Mouse (Mus musculus): ENCODE results near the gene Nipsnap3b.

DNA sequence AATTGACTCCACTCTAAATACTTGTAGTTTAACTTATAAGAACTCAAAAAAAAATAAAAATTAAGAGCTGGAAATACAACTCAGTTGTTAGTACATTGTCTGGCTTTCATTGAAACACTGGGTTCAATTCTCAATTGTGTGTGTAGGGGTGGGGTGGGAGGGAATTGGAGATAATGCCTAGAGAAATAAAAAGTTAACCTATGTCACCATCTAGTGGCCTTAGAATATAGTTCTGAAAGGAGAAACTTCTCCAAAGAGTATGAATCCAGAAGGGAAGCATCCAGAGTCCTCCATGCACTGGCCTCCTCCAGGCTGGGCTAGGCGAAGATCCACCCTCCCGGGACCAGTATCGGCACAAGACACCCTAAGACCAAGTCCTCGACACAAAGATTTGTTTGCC, 2.5 kb upstream of the Nipsnap3b start:
- TF ChIP-seq CHD2 (IDR thresholded peaks at IDR 0.05; ENCODE audit: low read depth, low read length) = no peak
- TF ChIP-seq ZNF384 (IDR thresholded peaks at IDR 0.05; ENCODE audit: low read depth, low read length) = no peak

Measured in ES-E14 (cell line).